Mouse (Mus musculus): ENCODE results near the gene Nme2. TPM values are rescaled to one million over a fixed set of nuclear protein-coding genes. Genes with fewer than 3 reads are reported as not detected.

Nme2 gene
- polyA plus RNA-seq, 1 experiment from 2014 or later, result 107 TPM

DNA sequence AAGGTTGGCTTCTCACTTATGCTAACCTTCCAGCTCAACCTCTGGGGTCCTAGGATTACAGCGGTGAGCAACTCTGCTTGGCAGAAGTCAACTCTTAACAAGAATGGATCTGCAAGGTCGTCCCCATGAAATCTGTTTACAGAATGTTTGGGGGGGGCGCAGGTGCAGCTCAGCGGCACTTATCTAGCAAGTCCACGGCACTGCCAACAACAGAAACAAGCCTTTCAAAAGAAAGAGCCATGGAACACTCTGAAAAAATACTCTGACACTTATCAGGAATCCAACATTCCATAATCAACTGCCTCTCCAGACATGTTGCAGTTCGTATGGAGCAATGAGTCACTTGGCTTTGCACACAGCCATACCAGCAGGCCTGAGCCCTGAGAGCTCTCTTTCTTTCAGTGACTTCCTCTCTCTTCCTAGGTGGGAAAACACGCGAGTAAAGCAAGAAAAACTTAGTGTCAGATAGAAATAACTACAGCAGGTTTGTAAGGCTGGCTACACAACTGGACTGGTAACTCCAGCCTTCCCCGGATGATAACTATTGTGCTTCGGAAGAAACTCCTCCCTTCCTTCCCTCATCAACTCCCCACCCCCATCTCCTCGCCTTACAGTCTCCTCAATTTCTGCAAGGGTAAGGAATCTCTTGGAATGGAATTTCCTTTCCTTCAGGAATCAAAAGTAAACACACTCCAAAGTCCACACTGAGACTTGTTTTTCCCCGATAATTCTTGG is 32.4 kb upstream of the Nme2 start:
- Histone ChIP-seq H3K9me3 (ENCODE audit: control insufficient read depth, low read length) (no peaks in the 10 kb centered on the region), H3K36me3 (replicated peaks; ENCODE audit: control insufficient read depth, insufficient read depth) (no peaks in the 10 kb centered on the region), H3K27me3 (ENCODE audit: control insufficient read depth, insufficient read depth, low read length) (no peaks in the 10 kb centered on the region), H3K9ac (no peak overlapping the region), H3K4me2 (replicated peaks) (no peak overlapping the region), H3K4me3 (replicated peaks; ENCODE audit: low read length) (no peak overlapping the region), H3K4me1 (replicated peaks; ENCODE audit: control insufficient read depth, insufficient read depth, low read length) (no peaks in the 10 kb centered on the region), H3K27ac (peak overlapping the region; percentile 53; the same call in 1 of the 2 replicates)
- DNase-seq (ENCODE audit: low spot score) (no peak), ATAC-seq (ENCODE audit: low FRiP score) (no peak)
- 74% methylated on average over 12 of the region's 12 CpGs for WGBS

DNA sequence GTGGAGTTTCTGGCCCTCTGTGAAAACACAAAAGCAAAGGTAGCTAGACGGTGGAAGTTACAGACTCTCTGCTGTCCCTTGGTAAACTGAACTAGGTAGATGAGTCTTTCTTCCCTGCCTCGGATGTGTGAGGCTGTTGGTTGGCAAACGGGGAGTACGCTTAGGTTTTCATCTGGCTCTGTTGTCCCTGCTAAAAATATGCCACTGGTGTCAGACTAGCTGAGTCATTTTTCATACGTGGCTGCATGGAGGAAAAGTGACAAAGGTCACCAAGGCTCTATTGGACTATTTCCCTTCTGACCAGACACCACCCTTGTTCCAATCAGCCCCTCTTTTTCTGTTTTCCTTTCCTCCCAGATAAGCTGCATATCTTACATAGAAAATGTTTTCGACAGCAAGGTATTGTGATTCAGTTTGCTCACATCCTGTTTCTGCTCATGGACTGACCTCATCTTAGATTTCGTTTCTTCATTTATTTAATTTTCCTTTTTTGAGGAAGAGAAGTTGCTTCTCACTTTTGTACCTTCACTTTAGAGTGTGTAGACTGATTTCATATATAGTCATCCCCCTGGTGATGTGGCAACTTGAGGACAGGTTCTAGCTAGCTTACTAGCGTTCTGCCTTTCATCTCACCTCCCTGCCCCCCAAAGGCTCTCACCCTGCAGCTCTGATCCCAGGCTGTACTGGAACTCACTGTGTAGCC is 31.7 kb upstream of the Nme2 start:
- no peak overlapping the region for H3K4me3 ChIP-seq (replicated peaks; ENCODE audit: low read length)
- WGBS, result 71% methylated on average over 8 of the region's 8 CpGs
- no peaks in the 10 kb centered on the region for H3K9me3 ChIP-seq (ENCODE audit: control insufficient read depth, low read length)
- peak overlapping the region; percentile 53; the same call in 1 of the 2 replicates for H3K27ac ChIP-seq
- ATAC-seq (ENCODE audit: low FRiP score) (no peak), DNase-seq (ENCODE audit: low spot score) (no peak)
- H3K4me2 ChIP-seq (replicated peaks), result no peak overlapping the region
- H3K4me1 ChIP-seq (replicated peaks; ENCODE audit: control insufficient read depth, insufficient read depth, low read length), result no peaks in the 10 kb centered on the region
- H3K36me3 ChIP-seq (replicated peaks; ENCODE audit: control insufficient read depth, insufficient read depth), result no peaks in the 10 kb centered on the region
- no peak overlapping the region for H3K9ac ChIP-seq
- H3K27me3 ChIP-seq (ENCODE audit: control insufficient read depth, insufficient read depth, low read length), result no peaks in the 10 kb centered on the region

DNA sequence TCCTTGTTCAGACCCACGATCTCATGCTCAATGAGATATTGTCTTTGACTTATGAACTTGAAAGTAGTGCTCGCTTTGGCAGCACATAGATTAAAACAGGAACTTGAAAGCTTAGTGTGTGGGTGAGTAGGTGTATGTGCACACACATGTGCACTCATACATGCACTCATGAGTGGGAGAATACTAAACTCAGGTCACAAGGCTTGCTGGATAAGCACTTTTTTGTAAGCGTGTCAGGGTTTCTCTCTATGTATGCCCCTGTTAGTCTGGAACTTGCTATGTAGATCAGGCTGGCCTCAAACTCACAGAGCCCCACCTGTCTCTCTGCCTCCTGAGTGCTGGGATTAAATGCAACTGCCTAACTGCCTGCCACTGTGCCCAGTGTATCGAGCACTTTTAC is 31.0 kb upstream of the Nme2 start:
- Histone ChIP-seq H3K4me3 (replicated peaks; ENCODE audit: low read length) (no peak overlapping the region), H3K36me3 (replicated peaks; ENCODE audit: control insufficient read depth, insufficient read depth) (no peaks in the 10 kb centered on the region), H3K4me2 (replicated peaks) (no peak overlapping the region), H3K27me3 (ENCODE audit: control insufficient read depth, insufficient read depth, low read length) (no peaks in the 10 kb centered on the region), H3K9me3 (ENCODE audit: control insufficient read depth, low read length) (no peaks in the 10 kb centered on the region), H3K9ac (no peak overlapping the region), H3K27ac (no peak overlapping the region), H3K4me1 (replicated peaks; ENCODE audit: control insufficient read depth, insufficient read depth, low read length) (no peaks in the 10 kb centered on the region)
- no peak for DNase-seq (ENCODE audit: low spot score)
- 90% methylated on average over 4 of the region's 4 CpGs for WGBS
- ATAC-seq (ENCODE audit: low FRiP score), result no peak

DNA sequence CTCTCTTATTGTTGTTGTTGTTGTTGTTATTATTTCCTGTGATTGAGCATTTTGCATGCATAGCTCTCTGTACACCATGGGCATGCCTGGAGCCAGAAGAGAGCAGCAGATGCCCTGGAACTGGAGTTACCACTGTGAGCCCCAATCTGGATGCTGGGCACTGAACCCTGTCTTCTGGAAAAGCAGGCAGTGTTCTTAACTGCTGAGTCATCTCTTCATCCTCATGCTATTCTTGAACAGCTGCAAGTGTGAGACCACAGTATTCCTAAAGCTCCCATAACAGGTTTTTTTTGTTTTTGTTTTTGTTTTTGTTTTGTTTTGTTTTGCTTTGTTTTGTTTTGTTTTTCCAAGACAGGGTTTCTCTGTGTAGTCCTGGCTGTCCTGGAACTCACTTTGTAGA is 30.2 kb upstream of the Nme2 start:
- no peak overlapping the region for H3K4me2 ChIP-seq (replicated peaks)
- no peaks in the 10 kb centered on the region for H3K27me3 ChIP-seq (ENCODE audit: control insufficient read depth, insufficient read depth, low read length)
- no peak for ATAC-seq (ENCODE audit: low FRiP score)
- no peaks in the 10 kb centered on the region for H3K4me1 ChIP-seq (replicated peaks; ENCODE audit: control insufficient read depth, insufficient read depth, low read length)
- H3K9me3 ChIP-seq (ENCODE audit: control insufficient read depth, low read length), result no peaks in the 10 kb centered on the region
- no peaks in the 10 kb centered on the region for H3K36me3 ChIP-seq (replicated peaks; ENCODE audit: control insufficient read depth, insufficient read depth)
- no peak overlapping the region for H3K9ac ChIP-seq
- H3K27ac ChIP-seq, result no peak overlapping the region
- no peak for DNase-seq (ENCODE audit: low spot score)
- H3K4me3 ChIP-seq (replicated peaks; ENCODE audit: low read length), result no peak overlapping the region

DNA sequence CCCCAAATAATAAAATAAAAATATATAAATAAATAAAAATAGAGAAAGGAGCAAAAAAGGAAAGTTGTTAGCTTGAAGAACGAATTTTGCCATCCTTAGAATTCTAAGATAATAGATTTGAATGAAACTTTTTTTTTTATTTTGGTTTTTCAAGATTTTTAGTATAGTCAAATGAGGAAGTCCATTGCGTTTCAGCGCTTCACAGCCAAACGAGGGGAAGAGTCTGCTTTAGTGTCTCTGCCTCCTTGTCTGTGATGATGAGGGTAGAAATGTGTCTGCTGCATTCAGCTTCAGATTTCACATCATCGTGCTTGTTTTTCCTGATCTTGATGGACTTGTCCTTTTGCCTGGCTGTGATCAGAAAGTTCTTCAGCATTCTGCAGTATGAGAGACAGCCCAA is 29.2 kb upstream of the Nme2 start:
- no peak for DNase-seq (ENCODE audit: low spot score)

DNA sequence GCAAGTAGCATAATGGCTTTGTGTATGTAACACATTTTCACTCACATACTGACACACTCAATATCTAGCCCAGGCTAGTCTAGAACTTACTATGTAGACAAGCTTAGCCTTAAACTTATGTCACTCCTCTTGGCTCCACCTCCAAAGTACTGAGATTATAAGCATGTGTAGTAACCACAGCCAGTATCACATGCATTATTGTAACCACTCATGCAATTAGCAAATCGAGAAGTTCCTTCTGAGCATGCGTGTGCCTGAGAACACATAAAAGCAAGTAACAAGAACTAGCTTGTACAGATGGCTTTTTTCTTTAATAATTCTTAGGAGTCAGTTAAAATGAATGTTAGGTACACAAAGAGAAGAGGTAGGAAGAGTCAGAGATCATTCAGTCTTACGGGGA is 28.6 kb upstream of the Nme2 start:
- H3K4me3 ChIP-seq (replicated peaks; ENCODE audit: low read length), result no peak overlapping the region
- WGBS, result 94% methylated on average over 3 of the region's 3 CpGs

More for the DNA sequence above, 29.2 kb upstream of the Nme2 start:
- H3K4me2 ChIP-seq (replicated peaks), result no peak overlapping the region
- 87% methylated on average over 5 of the region's 5 CpGs for WGBS
- no peaks in the 10 kb centered on the region for H3K27me3 ChIP-seq (ENCODE audit: control insufficient read depth, insufficient read depth, low read length)
- no peak for ATAC-seq (ENCODE audit: low FRiP score)
- no peaks in the 10 kb centered on the region for H3K9me3 ChIP-seq (ENCODE audit: control insufficient read depth, low read length)
- H3K4me3 ChIP-seq (replicated peaks; ENCODE audit: low read length), result no peak overlapping the region
- H3K36me3 ChIP-seq (replicated peaks; ENCODE audit: control insufficient read depth, insufficient read depth), result no peaks in the 10 kb centered on the region
- H3K9ac ChIP-seq, result no peak overlapping the region
- H3K27ac ChIP-seq, result no peak overlapping the region
- H3K4me1 ChIP-seq (replicated peaks; ENCODE audit: control insufficient read depth, insufficient read depth, low read length), result no peaks in the 10 kb centered on the region

DNA sequence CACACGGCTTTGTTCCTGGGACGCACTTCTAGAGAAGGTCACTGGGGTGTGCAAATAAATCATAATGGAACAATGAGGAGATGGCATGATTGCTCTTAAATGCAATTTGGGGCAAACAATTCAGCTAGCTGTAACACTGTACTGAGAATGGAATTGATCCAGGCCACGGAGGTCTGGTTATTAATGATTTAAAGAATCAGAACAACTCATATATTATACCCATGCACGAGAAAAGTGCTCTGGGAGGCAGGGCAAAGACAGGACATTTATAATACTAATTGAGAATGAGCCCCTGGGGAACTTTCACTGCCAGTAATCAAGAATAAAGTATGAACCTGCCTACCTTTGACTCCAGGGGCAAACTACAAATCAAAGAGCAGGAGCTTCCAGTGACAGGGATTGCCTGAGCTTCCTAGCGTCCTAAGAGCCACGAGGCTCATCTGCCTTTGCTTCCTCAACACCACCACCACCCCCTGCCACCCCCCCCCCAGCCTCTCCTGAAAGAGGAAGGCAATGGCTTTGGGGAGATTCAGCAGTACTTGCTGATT is 23.5 kb upstream of the Nme2 start:
- Histone ChIP-seq H3K27ac (peak overlapping the region; percentile 20; the same call in 1 of the 2 replicates), H3K4me1 (replicated peaks; ENCODE audit: control insufficient read depth, insufficient read depth, low read length) (no peaks in the 10 kb centered on the region), H3K4me3 (replicated peaks; ENCODE audit: low read length) (no peak overlapping the region), H3K4me2 (replicated peaks) (no peak overlapping the region), H3K9ac (no peak overlapping the region), H3K9me3 (ENCODE audit: control insufficient read depth, low read length) (no peaks in the 10 kb centered on the region), H3K36me3 (replicated peaks; ENCODE audit: control insufficient read depth, insufficient read depth) (no peaks in the 10 kb centered on the region), H3K27me3 (ENCODE audit: control insufficient read depth, insufficient read depth, low read length) (no peaks in the 10 kb centered on the region)
- WGBS, result 35% methylated on average over 6 of the region's 6 CpGs
- no peak for DNase-seq (ENCODE audit: low spot score)
- no peak for ATAC-seq (ENCODE audit: low FRiP score)

More for the DNA sequence above, 28.6 kb upstream of the Nme2 start:
- H3K27ac ChIP-seq, result no peak overlapping the region
- ATAC-seq (ENCODE audit: low FRiP score) (no peak), DNase-seq (ENCODE audit: low spot score) (no peak)
- no peaks in the 10 kb centered on the region for H3K4me1 ChIP-seq (replicated peaks; ENCODE audit: control insufficient read depth, insufficient read depth, low read length)
- no peaks in the 10 kb centered on the region for H3K36me3 ChIP-seq (replicated peaks; ENCODE audit: control insufficient read depth, insufficient read depth)
- H3K9ac ChIP-seq, result no peak overlapping the region
- no peak overlapping the region for H3K4me2 ChIP-seq (replicated peaks)
- H3K27me3 ChIP-seq (ENCODE audit: control insufficient read depth, insufficient read depth, low read length), result no peaks in the 10 kb centered on the region
- H3K9me3 ChIP-seq (ENCODE audit: control insufficient read depth, low read length), result no peaks in the 10 kb centered on the region

DNA sequence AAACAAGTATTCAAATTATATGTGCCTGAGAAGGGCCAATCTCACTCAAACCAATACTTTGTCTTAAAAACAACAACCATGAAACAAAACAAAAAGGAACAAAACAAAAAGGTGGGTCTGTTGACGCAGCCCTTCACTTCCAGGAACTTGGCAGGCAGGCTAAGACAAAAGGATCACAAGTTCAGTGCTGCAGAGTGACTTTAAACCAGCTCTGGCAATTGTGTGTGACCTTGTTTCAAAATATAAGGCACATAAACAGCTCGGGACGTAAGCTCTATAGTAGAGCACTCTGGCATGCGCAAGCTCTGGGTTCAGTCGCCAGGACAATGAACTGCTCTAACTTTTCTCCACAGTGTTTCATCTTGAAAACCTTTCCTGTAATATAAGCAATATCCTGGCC is 16.9 kb upstream of the Nme2 start:
- Histone ChIP-seq H3K9ac (no peak overlapping the region), H3K27ac (no peak overlapping the region), H3K4me3 (replicated peaks; ENCODE audit: low read length) (no peak overlapping the region), H3K4me2 (replicated peaks) (no peak overlapping the region), H3K9me3 (ENCODE audit: control insufficient read depth, low read length) (no peaks in the 10 kb centered on the region), H3K36me3 (replicated peaks; ENCODE audit: control insufficient read depth, insufficient read depth) (no peaks in the 10 kb centered on the region), H3K4me1 (replicated peaks; ENCODE audit: control insufficient read depth, insufficient read depth, low read length) (peaks cover 7% of the 10 kb centered on the region; the same call in 1 of the 2 replicates), H3K27me3 (ENCODE audit: control insufficient read depth, insufficient read depth, low read length) (no peaks in the 10 kb centered on the region)
- DNase-seq (ENCODE audit: low spot score) (no peak), ATAC-seq (ENCODE audit: low FRiP score) (no peak)
- WGBS, result 87% methylated on average over 5 of the region's 5 CpGs

DNA sequence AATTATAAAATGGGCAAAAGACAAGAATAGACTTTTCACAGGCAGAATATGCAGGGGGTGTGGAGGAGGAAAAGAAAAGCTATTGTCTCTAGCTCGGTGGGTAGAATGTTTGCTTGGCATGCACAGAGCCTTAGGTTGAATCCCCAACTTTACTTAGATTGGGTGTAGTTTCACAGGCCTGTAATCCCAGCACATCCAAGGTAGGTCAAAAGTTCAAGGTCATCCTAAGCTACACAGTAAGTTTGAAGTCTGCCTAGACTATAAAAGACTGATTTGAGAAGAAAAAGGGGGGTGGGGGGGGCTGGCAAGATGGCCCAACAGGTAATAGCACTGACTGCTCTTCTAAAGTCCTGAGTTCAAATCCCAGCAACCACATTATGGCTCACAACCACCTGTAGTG is 13.7 kb upstream of the Nme2 start:
- Histone ChIP-seq H3K9ac (no peak overlapping the region), H3K36me3 (replicated peaks; ENCODE audit: control insufficient read depth, insufficient read depth) (peaks cover 10% of the 10 kb centered on the region), H3K4me1 (replicated peaks; ENCODE audit: control insufficient read depth, insufficient read depth, low read length) (peaks cover 22% of the 10 kb centered on the region), H3K27me3 (ENCODE audit: control insufficient read depth, insufficient read depth, low read length) (no peaks in the 10 kb centered on the region), H3K27ac (no peak overlapping the region), H3K9me3 (ENCODE audit: control insufficient read depth, low read length) (no peaks in the 10 kb centered on the region), H3K4me2 (replicated peaks) (no peak overlapping the region), H3K4me3 (replicated peaks; ENCODE audit: low read length) (no peak overlapping the region)
- ATAC-seq (ENCODE audit: low FRiP score) (no peak), DNase-seq (ENCODE audit: low spot score) (no peak)
- 63% methylated on average over 1 of the region's 1 CpGs for WGBS

Measured in hindbrain, embryonic 14.5 days (tissue).